Mouse (Mus musculus) layer of hippocampus, postnatal 36 days (tissue): ENCODE data around the gene Plekhg1. TPM values are rescaled to one million over a fixed set of nuclear protein-coding genes. Genes with fewer than 3 reads are reported as not detected.

Experiments
- DNase-seq, 2 experiments: peaks; one replicate each; pipeline ENCODE4 v3.0.0; 2022
- total RNA-seq, 2 experiments: library from RNA; stranded (reverse); gene quantifications; 2 replicates each; pipeline ENCODE4 v1.2.3; 2021

Plekhg1 gene
- total RNA-seq, 2 experiments from 2014 or later = 17.7 to 20.2 TPM

GRCm38 (mm10) chr10:3958591-3958990 lies 218.4 kb downstream of the Plekhg1 start:
- no peak for DNase-seq

- no peak for DNase-seq
These were observed 228.9 kb downstream of the Plekhg1 start for GRCm38 (mm10) chr10:3969026-3969425.

GRCm38 (mm10) chr10:3972237-3972636 lies 232.1 kb downstream of the Plekhg1 start:
- no peak for DNase-seq

- peak; percentile 75 to 78 for DNase-seq
These were observed 232.9 kb downstream of the Plekhg1 start, which contains the start of gene Mthfd1l for GRCm38 (mm10) chr10:3972981-3973588. Gene Mthfd1l (plus strand): TSS chr10:3973118.

- DNase-seq = peak; percentile 83 to 85
These were observed 233.5 kb downstream of the Plekhg1 start for GRCm38 (mm10) chr10:3973589-3974070.

GRCm38 (mm10) chr10:3974380-3974779 lies 234.2 kb downstream of the Plekhg1 start:
- no peak for DNase-seq

- no peak for DNase-seq
These were observed 235.9 kb downstream of the Plekhg1 start for GRCm38 (mm10) chr10:3975898-3976622.

GRCm38 (mm10) chr10:3976623-3977010 lies 236.5 kb downstream of the Plekhg1 start:
- DNase-seq = no peak

- no peak for DNase-seq
These were observed 238.2 kb downstream of the Plekhg1 start for GRCm38 (mm10) chr10:3978326-3978725.

GRCm38 (mm10) chr10:3978792-3979488 lies 238.8 kb downstream of the Plekhg1 start:
- DNase-seq = peak in 1 of 2 experiments; percentile 12

- DNase-seq = no peak
These were observed 240.1 kb downstream of the Plekhg1 start for GRCm38 (mm10) chr10:3980231-3980630.

GRCm38 (mm10) chr10:3990295-3990883 lies 250.2 kb downstream of the Plekhg1 start:
- no peak for DNase-seq

GRCm38 (mm10) chr10:3993365-3994102 lies 253.4 kb downstream of the Plekhg1 start:
- DNase-seq = no peak

GRCm38 (mm10) chr10:3995277-3995676 lies 255.1 kb downstream of the Plekhg1 start:
- no peak for DNase-seq

- DNase-seq = peak; percentile 33 to 38
These were observed 256.2 kb downstream of the Plekhg1 start for GRCm38 (mm10) chr10:3996170-3996876.

- no peak for DNase-seq
These were observed 257.8 kb downstream of the Plekhg1 start for GRCm38 (mm10) chr10:3997851-3998426.

- DNase-seq = no peak
These were observed 262.5 kb downstream of the Plekhg1 start for GRCm38 (mm10) chr10:4002711-4003110.

- DNase-seq = no peak
These were observed 265.0 kb downstream of the Plekhg1 start for GRCm38 (mm10) chr10:4005191-4005590.

GRCm38 (mm10) chr10:4006296-4007015 lies 266.3 kb downstream of the Plekhg1 start:
- no peak for DNase-seq
